Mouse (Mus musculus): ENCODE measurements around the gene Wdr73. TPM values are rescaled to one million over a fixed set of nuclear protein-coding genes. Genes with fewer than 3 reads are reported as not detected.

The Wdr73 gene
- polyA plus RNA-seq, 1 experiment from 2014 or later = 29.4 TPM

GRCm38 (mm10) chr7:80850520-80850919 is 50.5 kb downstream of the Wdr73 start:
- WGBS = 80% methylated on average over 5 of the region's 5 CpGs
- no peak for ATAC-seq (ENCODE audit: insufficient number of reproducible peaks, low FRiP score, low TSS enrichment, low read depth)

GRCm38 (mm10) chr7:80849710-80850109 is 51.4 kb downstream of the Wdr73 start:
- WGBS = 24% methylated on average over 4 of the region's 4 CpGs
- H3K27ac ChIP-seq (replicated peaks) = no peak overlapping the region
- peaks cover 6% of the 10 kb centered on the region; the same call in 1 of the 2 replicates for H3K4me1 ChIP-seq
- H3K27me3 ChIP-seq = no peaks in the 10 kb centered on the region
- no peaks in the 10 kb centered on the region for H3K9me3 ChIP-seq (replicated peaks)
- H3K9ac ChIP-seq = no peak overlapping the region
- no peak overlapping the region for H3K4me3 ChIP-seq (replicated peaks)
- no peak overlapping the region for H3K4me2 ChIP-seq (replicated peaks)
- ATAC-seq (ENCODE audit: insufficient number of reproducible peaks, low FRiP score, low TSS enrichment, low read depth) = peak; percentile 79; the same call in 1 of the 2 replicates
- H3K36me3 ChIP-seq = no peaks in the 10 kb centered on the region

More at GRCm38 (mm10) chr7:80850520-80850919, 50.5 kb downstream of the Wdr73 start:
- no peak overlapping the region for H3K4me3 ChIP-seq (replicated peaks)
- no peaks in the 10 kb centered on the region for H3K36me3 ChIP-seq
- no peak overlapping the region for H3K27ac ChIP-seq (replicated peaks)
- no peaks in the 10 kb centered on the region for H3K27me3 ChIP-seq
- no peak overlapping the region for H3K4me2 ChIP-seq (replicated peaks)
- no peak overlapping the region for H3K9ac ChIP-seq
- H3K9me3 ChIP-seq (replicated peaks) = no peaks in the 10 kb centered on the region
- peaks cover 6% of the 10 kb centered on the region; the same call in 1 of the 2 replicates for H3K4me1 ChIP-seq

- no peaks in the 10 kb centered on the region for H3K27me3 ChIP-seq
- H3K27ac ChIP-seq (replicated peaks) = no peak overlapping the region
- H3K9ac ChIP-seq = no peak overlapping the region
- H3K4me3 ChIP-seq (replicated peaks) = no peak overlapping the region
- 78% methylated on average over 2 of the region's 2 CpGs for WGBS
- H3K36me3 ChIP-seq = no peaks in the 10 kb centered on the region
- peaks cover 6% of the 10 kb centered on the region; the same call in 1 of the 2 replicates for H3K4me1 ChIP-seq
- no peaks in the 10 kb centered on the region for H3K9me3 ChIP-seq (replicated peaks)
- H3K4me2 ChIP-seq (replicated peaks) = no peak overlapping the region
- no peak for ATAC-seq (ENCODE audit: insufficient number of reproducible peaks, low FRiP score, low TSS enrichment, low read depth)
Observed at GRCm38 (mm10) chr7:80849267-80849666, 51.8 kb downstream of the Wdr73 start.

GRCm38 (mm10) chr7:80846709-80847108 is 54.4 kb downstream of the Wdr73 start:
- no peak for ATAC-seq (ENCODE audit: insufficient number of reproducible peaks, low FRiP score, low TSS enrichment, low read depth)
- 90% methylated on average over 5 of the region's 5 CpGs for WGBS

GRCm38 (mm10) chr7:80846280-80846678 is 54.8 kb downstream of the Wdr73 start:
- H3K27ac ChIP-seq (replicated peaks) = no peak overlapping the region
- peaks cover 6% of the 10 kb centered on the region; the same call in 1 of the 2 replicates for H3K4me1 ChIP-seq
- H3K27me3 ChIP-seq = no peaks in the 10 kb centered on the region
- WGBS = 81% methylated on average over 10 of the region's 10 CpGs
- no peaks in the 10 kb centered on the region for H3K36me3 ChIP-seq
- H3K4me3 ChIP-seq (replicated peaks) = no peak overlapping the region
- no peak for ATAC-seq (ENCODE audit: insufficient number of reproducible peaks, low FRiP score, low TSS enrichment, low read depth)
- H3K9me3 ChIP-seq (replicated peaks) = no peaks in the 10 kb centered on the region
- no peak overlapping the region for H3K4me2 ChIP-seq (replicated peaks)
- H3K9ac ChIP-seq = no peak overlapping the region

More at GRCm38 (mm10) chr7:80846709-80847108, 54.4 kb downstream of the Wdr73 start:
- Histone ChIP-seq H3K27me3 (no peaks in the 10 kb centered on the region), H3K9ac (no peak overlapping the region), H3K36me3 (no peaks in the 10 kb centered on the region), H3K4me2 (replicated peaks) (no peak overlapping the region), H3K27ac (replicated peaks) (no peak overlapping the region), H3K4me3 (replicated peaks) (no peak overlapping the region), H3K4me1 (peaks cover 6% of the 10 kb centered on the region; the same call in 1 of the 2 replicates), H3K9me3 (replicated peaks) (no peaks in the 10 kb centered on the region)

GRCm38 (mm10) chr7:80845621-80846279 is 55.3 kb downstream of the Wdr73 start:
- ATAC-seq (ENCODE audit: insufficient number of reproducible peaks, low FRiP score, low TSS enrichment, low read depth) = no peak
- no peak overlapping the region for H3K4me3 ChIP-seq (replicated peaks)
- H3K36me3 ChIP-seq = no peaks in the 10 kb centered on the region
- H3K4me2 ChIP-seq (replicated peaks) = no peak overlapping the region
- H3K27ac ChIP-seq (replicated peaks) = no peak overlapping the region
- H3K9me3 ChIP-seq (replicated peaks) = no peaks in the 10 kb centered on the region
- H3K27me3 ChIP-seq = no peaks in the 10 kb centered on the region
- peaks cover 6% of the 10 kb centered on the region; the same call in 1 of the 2 replicates for H3K4me1 ChIP-seq
- 63% methylated on average over 15 of the region's 15 CpGs for WGBS
- H3K9ac ChIP-seq = no peak overlapping the region

DNA sequence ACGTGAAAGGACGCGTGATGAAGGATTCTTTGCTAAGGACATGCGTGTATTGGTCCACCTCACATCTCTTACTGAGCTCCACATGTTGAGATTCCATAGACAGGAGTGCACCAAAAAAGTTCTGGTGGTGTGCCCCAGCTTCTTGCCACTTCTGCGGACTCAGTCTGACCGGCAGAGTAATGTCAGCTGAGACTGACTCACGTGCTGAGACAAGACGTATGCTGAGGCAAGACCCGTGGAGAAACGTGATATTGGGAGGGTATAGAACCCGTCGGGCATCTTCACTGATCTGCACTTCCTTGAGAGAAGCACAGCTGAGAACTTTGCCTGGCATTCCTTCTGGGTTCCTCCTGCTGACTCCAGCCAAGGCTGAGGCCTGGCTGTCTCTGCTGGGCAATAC is 56.4 kb downstream of the Wdr73 start:
- Histone ChIP-seq H3K4me2 (replicated peaks) (no peak overlapping the region), H3K9ac (no peak overlapping the region), H3K4me1 (peaks cover 6% of the 10 kb centered on the region; the same call in 1 of the 2 replicates), H3K27ac (replicated peaks) (no peak overlapping the region), H3K27me3 (no peaks in the 10 kb centered on the region), H3K9me3 (replicated peaks) (no peaks in the 10 kb centered on the region), H3K36me3 (no peaks in the 10 kb centered on the region), H3K4me3 (replicated peaks) (no peak overlapping the region)
- WGBS = 90% methylated on average over 12 of the region's 12 CpGs
- no peak for ATAC-seq (ENCODE audit: insufficient number of reproducible peaks, low FRiP score, low TSS enrichment, low read depth)

- Histone ChIP-seq H3K9ac (no peak overlapping the region), H3K4me2 (replicated peaks) (no peak overlapping the region), H3K36me3 (no peaks in the 10 kb centered on the region), H3K9me3 (replicated peaks) (no peaks in the 10 kb centered on the region), H3K27ac (replicated peaks) (no peak overlapping the region), H3K4me1 (peaks cover 7% of the 10 kb centered on the region; the same call in 1 of the 2 replicates), H3K4me3 (replicated peaks) (no peak overlapping the region), H3K27me3 (no peaks in the 10 kb centered on the region)
- WGBS = 87% methylated on average over 8 of the region's 8 CpGs
- ATAC-seq (ENCODE audit: insufficient number of reproducible peaks, low FRiP score, low TSS enrichment, low read depth) = no peak
Observed at GRCm38 (mm10) chr7:80843910-80844640, 57.0 kb downstream of the Wdr73 start.

DNA sequence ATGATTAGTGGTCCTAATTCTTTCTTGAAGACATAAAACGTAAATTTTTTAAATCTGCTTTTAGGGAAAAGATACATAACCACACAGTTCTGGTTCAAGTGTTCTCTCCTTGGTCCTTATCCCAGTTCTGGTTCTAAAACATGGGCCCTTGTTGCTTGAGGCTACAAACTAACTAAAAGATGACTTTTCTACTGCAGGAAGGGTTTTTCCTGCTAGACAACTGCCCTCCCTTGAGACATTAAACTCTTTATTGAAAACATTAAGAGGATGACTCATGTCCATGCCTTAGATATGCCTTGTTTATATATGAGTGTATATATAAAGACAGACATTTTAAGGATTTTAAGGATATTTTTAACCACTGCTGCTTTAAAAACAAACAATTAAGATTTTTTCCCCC is 57.9 kb downstream of the Wdr73 start:
- no peak overlapping the region for H3K4me2 ChIP-seq (replicated peaks)
- H3K9ac ChIP-seq = no peak overlapping the region
- H3K4me3 ChIP-seq (replicated peaks) = no peak overlapping the region
- no peaks in the 10 kb centered on the region for H3K27me3 ChIP-seq
- ATAC-seq (ENCODE audit: insufficient number of reproducible peaks, low FRiP score, low TSS enrichment, low read depth) = no peak
- no peak overlapping the region for H3K27ac ChIP-seq (replicated peaks)
- peaks cover 16% of the 10 kb centered on the region; the same call in 1 of the 2 replicates for H3K4me1 ChIP-seq
- 70% methylated on average over 1 of the region's 1 CpGs for WGBS
- no peaks in the 10 kb centered on the region for H3K9me3 ChIP-seq (replicated peaks)
- H3K36me3 ChIP-seq = no peaks in the 10 kb centered on the region

DNA sequence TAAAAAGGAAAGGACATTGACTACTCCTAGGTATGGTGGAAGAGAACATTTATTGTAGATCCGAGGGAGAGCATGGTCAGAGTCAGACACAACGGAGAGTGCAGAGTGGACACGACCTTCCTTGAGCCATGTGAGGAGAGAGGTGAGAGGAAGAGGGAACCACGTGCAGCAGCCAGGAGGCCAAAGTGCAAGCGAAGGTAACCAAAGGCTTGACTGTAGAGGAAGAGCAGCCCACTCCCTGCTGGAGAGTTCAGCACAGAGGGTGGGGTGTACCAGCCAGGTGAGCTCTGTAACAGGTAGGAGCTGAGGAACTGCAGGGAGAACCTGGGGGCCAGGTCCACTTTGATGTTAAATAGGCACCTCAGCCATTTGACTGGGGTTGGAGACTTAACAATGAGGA is 58.9 kb downstream of the Wdr73 start:
- ATAC-seq (ENCODE audit: insufficient number of reproducible peaks, low FRiP score, low TSS enrichment, low read depth) = no peak
- no peaks in the 10 kb centered on the region for H3K36me3 ChIP-seq
- WGBS = 65% methylated on average over 5 of the region's 5 CpGs
- no peaks in the 10 kb centered on the region for H3K27me3 ChIP-seq
- no peak overlapping the region for H3K9ac ChIP-seq
- no peaks in the 10 kb centered on the region for H3K9me3 ChIP-seq (replicated peaks)
- no peak overlapping the region for H3K27ac ChIP-seq (replicated peaks)
- peaks cover 22% of the 10 kb centered on the region; the same call in 1 of the 2 replicates for H3K4me1 ChIP-seq
- no peak overlapping the region for H3K4me2 ChIP-seq (replicated peaks)
- no peak overlapping the region for H3K4me3 ChIP-seq (replicated peaks)

DNA sequence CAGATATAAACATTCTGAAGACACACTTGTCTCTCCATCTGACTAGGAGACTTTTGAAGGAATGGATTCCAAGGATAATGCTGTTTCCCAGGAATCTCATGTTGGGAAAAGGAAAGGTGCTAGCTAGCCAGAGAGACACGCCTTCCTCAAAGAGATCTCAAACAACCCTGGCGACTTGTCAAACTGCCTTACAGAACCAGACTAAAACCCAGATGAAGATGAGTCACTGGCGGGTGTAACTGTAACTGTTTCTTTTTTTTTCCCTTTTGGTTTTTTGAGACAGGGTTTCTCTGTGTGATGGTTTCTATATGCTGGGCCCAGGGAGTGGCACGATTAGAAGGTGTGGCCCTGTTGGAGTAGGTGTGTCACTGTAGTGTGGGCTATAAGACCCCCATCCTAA is 60.1 kb downstream of the Wdr73 start:
- WGBS = 60% methylated on average over 4 of the region's 4 CpGs
- no peaks in the 10 kb centered on the region for H3K9me3 ChIP-seq (replicated peaks)

More for the DNA sequence above, 60.1 kb downstream of the Wdr73 start:
- ATAC-seq (ENCODE audit: insufficient number of reproducible peaks, low FRiP score, low TSS enrichment, low read depth) = no peak
- H3K4me3 ChIP-seq (replicated peaks) = no peak overlapping the region
- H3K4me2 ChIP-seq (replicated peaks) = no peak overlapping the region
- H3K27me3 ChIP-seq = no peaks in the 10 kb centered on the region
- no peaks in the 10 kb centered on the region for H3K36me3 ChIP-seq
- no peak overlapping the region for H3K27ac ChIP-seq (replicated peaks)
- no peak overlapping the region for H3K9ac ChIP-seq
- peaks cover 19% of the 10 kb centered on the region; the same call in 1 of the 2 replicates for H3K4me1 ChIP-seq

Data from embryonic facial prominence, embryonic 15.5 days (tissue).